Mouse (Mus musculus) liver, adult 2 months (tissue): ENCODE data around the gene Grip2.

Experiments used
- CTCF ChIP-seq: fragments of 200-500 bp; IDR thresholded peaks from 2 replicates; pipeline ENCODE4 v1.5.1; 2011; ENCODE audit warnings: low read depth, low read length, control low read depth
- POLR2A ChIP-seq: fragments of 200-500 bp; IDR thresholded peaks from 2 replicates; pipeline ENCODE4 v1.6.1; 2011; ENCODE audit warnings: low read length, control low read depth; ENCODE audit not compliant: insufficient read depth; ENCODE audit errors: extremely low read depth

DNA sequence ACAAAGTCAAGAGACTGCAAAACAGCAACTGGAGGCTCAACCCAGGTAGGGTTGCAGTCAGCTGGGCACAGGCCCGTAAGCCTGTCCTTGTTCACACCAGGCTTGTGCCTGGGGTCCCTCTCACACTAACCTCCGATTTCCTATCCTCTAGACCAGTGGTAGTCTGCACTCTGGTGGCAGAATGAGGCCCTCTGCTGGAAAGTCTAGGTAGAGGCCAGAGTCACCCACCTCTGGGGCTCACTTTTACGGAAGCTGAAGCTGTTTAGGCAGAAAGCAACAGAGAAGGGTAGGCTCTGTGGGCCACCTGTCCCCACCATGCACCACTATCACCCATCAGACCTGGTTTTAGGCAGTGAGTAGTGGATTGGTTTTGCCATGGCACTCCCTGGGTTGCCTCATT lies 76.1 kb downstream of the Grip2 start:
- TF ChIP-seq CTCF (peak; percentile 36), POLR2A (no peak)
